Mouse (Mus musculus) heart, adult 2 months (tissue): ENCODE results near the gene Aldh1a3. TPM values are rescaled to one million over a fixed set of nuclear protein-coding genes. Genes with fewer than 3 reads are reported as not detected.

ENCODE experiments used
- DNase-seq, 2 experiments: peaks; one replicate each; pipeline ENCODE4 v3.0.0; 2021
- H3K27ac ChIP-seq: fragments of 200-600 bp; 2 replicates; pipeline ENCODE4 v1.8.1; 2022
- H3K27me3 ChIP-seq: fragments of 200-500 bp; 2 replicates; pipeline ENCODE4 v1.6.1; 2012; ENCODE audit warnings: mild to moderate bottlenecking, low read length, inconsistent platforms, mixed read lengths; ENCODE audit not compliant: control insufficient read depth, insufficient read depth
- H3K36me3 ChIP-seq: fragments of 200-500 bp; 2 replicates; pipeline ENCODE4 v1.6.1; 2012; ENCODE audit warnings: low read length, inconsistent platforms; ENCODE audit not compliant: control insufficient read depth, insufficient read depth
- H3K4me1 ChIP-seq: fragments of 200-500 bp; 2 replicates; pipeline ENCODE4 v1.6.1; 2011; ENCODE audit warnings: low read length; ENCODE audit not compliant: control insufficient read depth, insufficient read depth
- H3K4me3 ChIP-seq: fragments of 200-600 bp; 2 replicates; pipeline ENCODE4 v1.8.1; 2022
- H3K79me2 ChIP-seq: fragments of 200-500 bp; replicated peaks from 2 replicates; pipeline ENCODE4 v1.6.1; 2012; ENCODE audit warnings: mild to moderate bottlenecking, inconsistent platforms, low read length, moderate library complexity, mixed read lengths; ENCODE audit not compliant: control insufficient read depth, insufficient read depth
- H3K9ac ChIP-seq: fragments of 200-500 bp; 2 replicates; pipeline ENCODE4 v1.6.1; 2012; ENCODE audit warnings: low read depth, mild to moderate bottlenecking, control low read depth, inconsistent platforms, low read length, mixed read lengths
- CTCF ChIP-seq: fragments of 200-600 bp; IDR thresholded peaks from 2 replicates; pipeline ENCODE4 v1.8.1; 2022; ENCODE audit warnings: antibody characterized with exemption, mild to moderate bottlenecking, moderate library complexity
- EP300 ChIP-seq: fragments of 200-500 bp; IDR thresholded peaks from 2 replicates; pipeline ENCODE4 v1.6.1; 2011; ENCODE audit warnings: low read depth, low read length, control low read depth; ENCODE audit not compliant: insufficient read depth
- POLR2A ChIP-seq: fragments of 200-500 bp; IDR thresholded peaks from 2 replicates; pipeline ENCODE4 v1.6.1; 2011; ENCODE audit warnings: mild to moderate bottlenecking, low read depth, low read length, control low read depth; ENCODE audit not compliant: insufficient read depth
- WGBS: fragments of 180-500 bp; shearing (Covaris S2); methylation state at CpG from one replicate; pipeline ENCODE4 v1.1.7; 2018; 5-methylcytosine and 5-hydroxymethylcytosine counted together
- intact Hi-C: fragments of 180-260 bp; cut with DNase I; formaldehyde crosslinking; loops from one replicate; pipeline ENCODE4 v1.15.1; 2025
- microRNA-seq, 2 experiments: library from miRNA; unstranded; fragments of <30 nt; microRNA quantifications; one replicate each; pipeline ENCODE4 v1.2.0; 2021
- polyA plus RNA-seq: library from polyadenylated mRNA; depleted of rRNA; stranded (reverse); fragments of >200 nt; gene quantifications from 2 replicates; pipeline ENCODE4 v1.2.3, GENCODE M21; 2012; rRNA removed
- total RNA-seq, 2 experiments: library from RNA; stranded (reverse); gene quantifications; 2 replicates each; pipeline ENCODE4 v1.2.3; 2021

The Aldh1a3 gene
- total and polyA plus RNA-seq, 3 experiments, result 0.75 to 1.0 (median 0.86) TPM

GRCm38 (mm10) chr7:66348588-66348987 lies 78.7 kb downstream of the Aldh1a3 start:
- no peak overlapping the region for H3K4me3 ChIP-seq
- WGBS, result 83% methylated on average over 10 of the region's 10 CpGs
- TF ChIP-seq EP300, result no peak
- no peak for TF ChIP-seq POLR2A
- no peak for TF ChIP-seq CTCF
- peaks cover 2% of the 10 kb centered on the region for H3K4me1 ChIP-seq
- DNase-seq, result no peak
- 0 out of 2 replicates have a peak, but pooled peaks cover 2% of the 10 kb centered on the region for H3K79me2 ChIP-seq
- no peaks in the 10 kb centered on the region for H3K36me3 ChIP-seq
- H3K27me3 ChIP-seq, result no peaks in the 10 kb centered on the region
- no peak overlapping the region for H3K27ac ChIP-seq
- no peak overlapping the region for H3K9ac ChIP-seq
- intact Hi-C loops, result no loop called here

- Histone ChIP-seq H3K4me1 (peaks cover 5% of the 10 kb centered on the region), H3K79me2 (0 out of 2 replicates have a peak, but pooled peaks cover 2% of the 10 kb centered on the region), H3K27ac (no peak overlapping the region), H3K9ac (no peak overlapping the region), H3K36me3 (no peaks in the 10 kb centered on the region), H3K4me3 (no peak overlapping the region), H3K27me3 (no peaks in the 10 kb centered on the region)
- intact Hi-C loops, result no loop called here
- no peak for TF ChIP-seq CTCF
- no peak for TF ChIP-seq EP300
- no peak for DNase-seq
- WGBS, result 83% methylated on average over 9 of the region's 9 CpGs
These were observed 80.2 kb downstream of the Aldh1a3 start for GRCm38 (mm10) chr7:66346959-66347663.

GRCm38 (mm10) chr7:66343307-66343706 lies 84.0 kb downstream of the Aldh1a3 start:
- 45% methylated on average over 5 of the region's 5 CpGs for WGBS
- intact Hi-C loops, result loop anchor here (5.0 kb wide), 1 partner anchor 44 kb away; the partner anchor contains the start of gene Lrrk1
- H3K4me1 ChIP-seq, result peaks cover 12% of the 10 kb centered on the region
- H3K27me3 ChIP-seq, result no peaks in the 10 kb centered on the region
- TF ChIP-seq CTCF (no peak), EP300 (no peak), POLR2A (no peak)
- no peak overlapping the region; the same call in 1 of the 2 replicates for H3K9ac ChIP-seq
- H3K27ac ChIP-seq, result peak overlapping the region; percentile 73
- no peak for DNase-seq
- H3K4me3 ChIP-seq, result 0 out of 2 replicates have a peak overlapping the region, but pooled peaks have one; percentile 23
- no peaks in the 10 kb centered on the region for H3K36me3 ChIP-seq
- no peaks in the 10 kb centered on the region for H3K79me2 ChIP-seq

GRCm38 (mm10) chr7:66342831-66343230 lies 84.5 kb downstream of the Aldh1a3 start:
- Histone ChIP-seq H3K79me2 (no peaks in the 10 kb centered on the region), H3K36me3 (no peaks in the 10 kb centered on the region), H3K9ac (peak overlapping the region; percentile 14; the same call in 1 of the 2 replicates), H3K4me3 (0 out of 2 replicates have a peak overlapping the region, but pooled peaks have one; percentile 23), H3K4me1 (peaks cover 12% of the 10 kb centered on the region), H3K27ac (peak overlapping the region; percentile 73), H3K27me3 (no peaks in the 10 kb centered on the region)
- TF ChIP-seq POLR2A (no peak), CTCF (no peak), EP300 (no peak)
- WGBS, result 65% methylated on average over 6 of the region's 6 CpGs
- intact Hi-C loops, result loop anchor here (1.0 to 5.0 kb wide), 2 partner anchors 33 to 44 kb away; partner anchors contain the start of gene Lrrk1
- peak in 1 of 2 experiments; percentile 35 for DNase-seq

- H3K27ac ChIP-seq, result no peak overlapping the region; the same call in 1 of the 2 replicates
- no peaks in the 10 kb centered on the region for H3K79me2 ChIP-seq
- no peak overlapping the region for H3K4me3 ChIP-seq
- intact Hi-C loops, result loop anchor here (1.0 to 5.0 kb wide), 2 partner anchors 32 to 45 kb away; partner anchors contain the start of gene Lrrk1
- H3K4me1 ChIP-seq, result peaks cover 12% of the 10 kb centered on the region
- peak; percentile 77 for TF ChIP-seq CTCF
- TF ChIP-seq EP300, result no peak
- peak; percentile 66 to 82 for DNase-seq
- WGBS, result 38% methylated on average over 4 of the region's 4 CpGs
- no peak overlapping the region; the same call in 1 of the 2 replicates for H3K9ac ChIP-seq
- no peaks in the 10 kb centered on the region for H3K27me3 ChIP-seq
- no peaks in the 10 kb centered on the region for H3K36me3 ChIP-seq
These were observed 85.0 kb downstream of the Aldh1a3 start for GRCm38 (mm10) chr7:66342323-66342722.

Small RNA genes within 50 kb of the gene (microRNA-seq; reads per million reads assigned to microRNA genes)
- 0 reads per million in 2 experiments for gene Mir7057

Other genes starting within 250 kb of the Aldh1a3 start
- not detected for gene Gm10974, start 61.6 kb downstream of the Aldh1a3 start, total RNA-seq
- gene Gm10974, start 61.6 kb downstream of the Aldh1a3 start, polyA plus RNA-seq, result not detected in 2 replicates
- gene Lrrk1, start 39.2 kb downstream of the Aldh1a3 start, total RNA-seq, result 1 to 10 TPM; 7.8 to 9.6 TPM
- 11.0 and 12.0 TPM in 2 replicates for gene Lrrk1, start 39.2 kb downstream of the Aldh1a3 start, polyA plus RNA-seq